Mouse (Mus musculus) adrenal gland, postnatal 10 days (tissue): ENCODE results near the gene Fosl2. TPM values are rescaled to one million over a fixed set of nuclear protein-coding genes. Genes with fewer than 3 reads are reported as not detected.
A peak's percentile ranks its signal among the peaks of the same experiment; 100 is the strongest.

ENCODE experiments used
- DNase-seq: peaks from one replicate; pipeline ENCODE4 v3.0.0; 2021; ENCODE audit warnings: mixed read lengths
- long read RNA-seq, 2 experiments: library from polyadenylated mRNA; stranded (forward); transcript quantifications; one replicate each; pipeline ENCODE4 v2.0.0; 2021
- total RNA-seq, 2 experiments: library from RNA; stranded (reverse); gene quantifications; 2 replicates each; pipeline ENCODE4 v1.2.3; 2021

Gene Fosl2
- total RNA-seq = 100 to 1,000 TPM; 167 to 194 TPM
- long read RNA-seq, experiment 1, full-length matches to known transcripts = 3 of 75 reads
- long read RNA-seq, experiment 1, partial matches to known transcripts = 71 of 75 reads
- long read RNA-seq, experiment 1, other reads (novel, unspliced or antisense) = 1 of 75 reads
- long read RNA-seq, experiment 2, full-length matches to known transcripts = 4 of 13 reads
- long read RNA-seq, experiment 2, partial matches to known transcripts = 0 of 13 reads
- long read RNA-seq, experiment 2, other reads (novel, unspliced or antisense) = 9 of 13 reads

- peak; percentile 96 for DNase-seq
These were observed at the start of gene Fosl2 for GRCm38 (mm10) chr5:32135336-32136206. Gene Fosl2, plus strand, starts transcription at chr5:32135801.

DNA sequence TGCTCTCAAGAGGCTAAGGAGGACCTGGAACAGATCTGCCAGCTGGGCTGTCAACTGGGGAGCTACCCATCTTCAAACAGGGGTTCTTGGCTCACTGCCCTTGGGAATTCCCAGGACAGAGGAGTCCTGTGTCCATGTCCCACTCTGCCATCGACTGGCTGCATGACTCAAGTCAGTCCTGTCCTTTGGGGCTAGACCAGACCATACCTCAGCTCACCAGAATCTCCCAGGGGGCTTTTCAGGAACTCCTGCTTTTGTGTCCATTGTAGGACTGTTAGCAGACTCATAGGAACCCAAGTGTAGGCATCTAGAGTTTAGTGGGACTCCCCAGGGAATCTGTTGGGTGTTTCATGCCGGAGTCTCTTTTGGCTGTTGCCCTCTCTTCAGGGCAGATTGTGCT is 49.6 kb upstream of the Fosl2 start:
- no peak for DNase-seq

DNA sequence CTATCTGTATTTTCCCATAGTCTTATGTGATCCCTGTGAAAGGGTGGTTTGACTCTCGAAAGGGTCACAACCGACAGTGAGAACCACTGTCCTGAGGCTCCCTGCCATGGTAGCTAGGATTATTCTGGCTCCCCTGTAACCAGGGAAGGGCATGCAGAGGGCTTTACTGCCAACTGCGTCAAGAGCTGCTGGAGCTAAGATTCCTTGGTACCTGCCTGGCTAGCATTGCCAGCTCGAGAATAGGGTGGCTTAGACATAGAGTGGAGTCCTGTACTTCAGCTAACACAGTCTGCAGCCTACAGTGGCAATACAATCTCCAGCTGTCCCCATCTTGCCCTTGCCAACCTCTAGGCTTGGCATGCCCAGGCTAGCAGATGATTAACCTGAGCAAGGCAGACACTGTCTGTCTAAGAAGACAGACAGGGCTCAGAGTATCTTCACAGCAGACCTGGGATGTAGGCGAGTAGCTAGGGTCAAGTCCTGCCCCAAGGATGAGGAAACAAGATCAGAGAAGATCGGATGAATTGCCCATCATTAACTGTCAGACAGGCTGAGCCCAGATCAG is 49.0 kb upstream of the Fosl2 start:
- DNase-seq = no peak

DNA sequence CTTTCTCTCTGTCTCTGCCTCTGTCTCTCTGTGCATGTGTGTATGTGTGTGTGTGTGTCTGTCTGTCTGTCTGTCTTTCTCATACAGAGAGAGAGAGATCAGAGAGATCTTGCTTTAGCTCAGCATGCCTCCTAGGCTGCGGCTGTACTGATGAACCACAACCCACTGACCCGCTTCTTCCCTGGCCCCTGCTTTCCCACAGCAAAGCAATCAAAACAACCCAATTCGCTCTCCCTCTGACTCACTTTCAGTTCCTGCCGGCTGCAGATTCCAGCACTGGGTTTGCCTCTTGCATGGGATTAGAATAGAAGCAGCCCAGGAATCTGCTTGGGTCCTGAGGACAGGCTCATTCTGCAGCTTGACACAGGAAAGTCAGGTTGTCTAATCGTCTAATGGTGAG is 46.1 kb upstream of the Fosl2 start:
- DNase-seq = peak; percentile 19

DNA sequence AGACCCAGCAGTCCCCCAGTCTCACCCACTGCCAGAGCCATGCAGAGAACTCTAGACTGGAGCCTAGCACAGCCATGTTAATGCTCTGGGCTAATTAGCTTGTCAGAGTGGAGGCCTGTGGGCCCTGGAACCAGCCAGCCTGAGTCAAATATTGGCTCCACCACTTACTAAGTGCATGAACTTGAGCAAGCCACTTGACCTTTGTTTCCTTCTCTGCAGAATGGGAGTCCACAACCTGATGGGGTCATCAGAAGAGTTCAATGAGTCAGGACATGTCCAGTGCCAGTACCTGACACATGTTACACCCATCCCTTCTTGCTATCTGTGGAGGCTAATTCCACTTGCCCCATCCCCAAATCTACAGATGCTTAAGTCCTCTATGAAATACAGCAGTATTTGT is 43.3 kb upstream of the Fosl2 start:
- no peak for DNase-seq

- DNase-seq = no peak
These were observed 36.9 kb upstream of the Fosl2 start for GRCm38 (mm10) chr5:32098691-32099090.

DNA sequence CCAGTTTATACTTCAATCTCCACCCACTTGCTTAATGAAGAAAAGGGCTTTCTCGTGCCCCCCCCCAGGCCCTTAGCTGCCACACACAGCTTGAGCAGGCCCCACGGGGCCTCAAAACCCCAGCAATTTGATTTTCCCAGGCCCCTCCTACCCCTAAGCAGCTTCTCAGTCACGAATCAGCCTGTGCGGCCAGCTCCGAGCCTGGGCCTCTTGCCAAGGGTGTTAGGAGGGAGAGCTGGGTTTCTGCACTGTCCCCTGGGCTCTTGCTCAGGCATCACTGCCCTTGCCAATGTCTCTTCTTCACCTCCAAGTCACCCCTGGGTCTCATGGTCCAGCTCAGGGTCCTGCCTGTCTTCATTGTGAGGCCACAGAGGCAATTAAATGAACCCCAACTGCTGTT is 33.1 kb upstream of the Fosl2 start:
- peak; percentile 86 for DNase-seq

DNA sequence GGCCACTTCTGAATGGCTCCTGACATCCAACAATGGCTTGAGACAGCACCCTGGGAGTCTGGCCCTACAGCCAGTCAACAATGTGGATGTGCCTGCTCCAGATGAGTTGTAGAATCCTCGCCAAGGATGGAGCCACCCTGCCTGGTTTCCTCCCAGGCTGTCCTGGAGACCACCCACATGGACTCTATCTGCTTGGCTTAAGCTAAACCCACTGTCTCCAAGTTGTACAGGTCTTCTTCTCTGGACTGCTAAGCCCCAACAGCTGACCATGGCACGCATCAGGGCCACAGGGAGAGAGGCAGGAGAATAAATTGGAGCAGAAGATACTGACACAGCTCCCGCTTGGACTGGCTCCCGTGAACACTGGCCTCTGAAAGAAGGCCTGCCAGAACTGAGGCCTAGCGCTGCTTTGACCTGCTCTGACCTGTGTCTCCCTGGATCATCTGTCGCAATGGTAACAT is 32.6 kb upstream of the Fosl2 start:
- peak; percentile 66 for DNase-seq

- DNase-seq = no peak
These were observed 32.1 kb upstream of the Fosl2 start for GRCm38 (mm10) chr5:32103545-32103944.

DNA sequence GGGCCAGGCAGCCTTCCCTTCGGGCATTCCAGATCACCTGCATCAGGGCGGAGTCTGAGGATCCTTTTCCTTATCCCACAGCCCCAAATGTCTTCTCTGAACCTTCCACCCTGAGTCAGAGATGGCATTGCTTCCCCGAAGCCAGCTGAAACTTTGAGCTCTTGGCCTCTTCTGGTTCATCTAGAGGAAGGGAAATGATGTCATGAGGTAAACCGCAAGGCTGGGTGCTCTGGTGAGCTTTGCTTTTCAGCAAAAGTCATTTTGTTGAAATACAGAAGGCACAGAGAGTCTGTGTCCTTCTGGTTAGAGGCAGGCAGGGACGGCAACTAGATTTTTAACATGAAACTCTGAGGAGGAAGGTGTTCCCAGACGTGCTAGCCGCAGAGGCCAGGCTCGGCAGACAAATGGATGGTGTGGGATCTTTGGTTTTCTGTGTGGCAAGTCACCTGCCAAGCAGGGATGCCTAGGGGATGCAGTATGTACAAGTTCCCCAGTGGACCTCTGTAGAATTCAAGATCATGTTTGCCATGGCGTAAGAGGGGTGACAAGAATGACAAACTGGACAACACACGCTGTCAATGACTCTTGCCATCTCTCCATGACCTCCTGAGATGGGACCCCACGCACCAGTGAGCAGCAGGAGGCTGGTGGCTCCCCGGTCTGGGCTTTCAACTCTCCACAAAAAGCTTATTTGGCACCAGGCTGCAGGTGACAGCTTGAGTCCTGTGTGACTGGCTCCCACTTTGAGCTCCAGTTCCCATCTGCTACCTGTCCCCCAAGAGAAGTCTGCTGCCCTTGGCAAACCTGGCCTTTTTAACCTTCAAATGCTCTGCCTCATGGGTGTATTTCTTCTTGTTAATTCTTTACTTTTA is 31.2 kb upstream of the Fosl2 start:
- DNase-seq = no peak

GRCm38 (mm10) chr5:32106473-32107140 is 29.0 kb upstream of the Fosl2 start:
- DNase-seq = no peak

- no peak for DNase-seq
These were observed 24.9 kb upstream of the Fosl2 start for GRCm38 (mm10) chr5:32110651-32111050.

DNA sequence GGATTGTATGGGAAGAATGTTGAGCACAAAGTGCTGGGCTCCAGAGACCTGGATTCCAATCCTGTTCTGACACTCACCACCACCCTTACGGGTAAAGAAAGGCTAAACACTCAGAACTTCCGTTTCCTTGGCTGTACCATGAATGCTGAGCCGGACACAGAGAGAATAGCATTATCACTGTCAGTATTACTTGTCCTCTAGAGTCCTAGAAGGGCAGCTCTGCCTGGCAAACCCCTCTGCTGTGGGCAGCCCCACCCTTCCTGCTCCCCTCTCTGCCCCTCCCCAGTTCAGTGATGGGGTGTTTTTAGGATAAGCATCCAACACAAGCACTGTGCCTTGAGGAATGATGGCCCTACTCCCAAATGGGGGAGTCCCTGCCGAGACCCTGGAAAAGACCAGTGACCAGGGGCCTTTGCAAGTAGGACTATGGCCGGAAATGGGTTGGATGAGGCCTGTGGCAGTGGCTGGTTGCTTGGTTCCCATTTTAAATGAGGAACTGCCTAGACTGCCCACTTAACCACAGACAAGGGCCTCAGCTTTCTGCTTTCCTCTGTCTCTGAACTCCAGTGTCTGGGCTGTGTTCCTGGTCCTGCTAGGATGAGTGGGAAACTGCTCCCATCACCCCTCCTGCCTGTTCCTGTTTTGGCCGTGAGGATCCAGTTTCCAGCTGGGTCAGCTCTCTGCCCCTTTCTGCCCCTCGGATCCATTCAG is 23.2 kb upstream of the Fosl2 start:
- no peak for DNase-seq

GRCm38 (mm10) chr5:32120901-32121376 is 14.7 kb upstream of the Fosl2 start:
- DNase-seq = no peak

- no peak for DNase-seq
These were observed 13.7 kb upstream of the Fosl2 start for GRCm38 (mm10) chr5:32121936-32122335.

DNA sequence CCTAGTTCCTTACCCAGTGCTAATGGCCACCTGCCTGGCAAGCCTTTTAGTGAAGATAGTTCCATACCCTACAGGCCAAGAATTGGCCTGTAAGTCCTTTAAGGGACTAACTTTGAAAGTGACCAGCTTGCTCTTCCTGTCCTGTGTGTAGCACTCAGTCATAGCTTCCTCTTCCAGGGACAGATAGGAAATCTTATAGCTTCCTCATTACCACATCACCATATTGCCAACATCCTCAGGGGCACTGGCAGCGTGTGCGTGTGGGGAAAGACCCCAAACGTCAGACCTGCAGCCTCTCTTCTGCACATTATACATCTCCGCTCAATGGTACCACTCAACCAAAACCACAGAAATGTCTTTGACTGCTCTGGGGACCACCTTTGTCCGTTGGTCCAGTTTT is 13.2 kb upstream of the Fosl2 start:
- DNase-seq = no peak

DNA sequence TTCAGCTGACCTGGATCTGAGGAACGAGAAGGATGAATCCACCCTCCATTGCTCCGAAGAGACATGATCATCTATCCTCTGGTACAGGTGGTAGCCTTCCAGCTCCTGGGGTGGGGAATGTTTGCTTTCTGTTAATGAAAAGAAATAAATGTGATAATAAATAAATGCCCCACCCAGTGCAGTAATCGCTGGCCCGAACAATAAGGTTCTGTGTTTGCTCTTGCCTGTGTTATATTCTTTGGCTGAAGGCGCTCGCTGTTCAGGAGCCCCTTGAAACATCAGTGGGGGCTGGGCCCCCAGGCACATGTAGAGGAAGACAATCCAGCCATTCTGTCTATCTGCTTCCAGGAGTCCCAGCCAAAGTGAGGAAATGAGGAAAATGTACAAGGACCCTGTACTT is 10.6 kb upstream of the Fosl2 start:
- DNase-seq = no peak

GRCm38 (mm10) chr5:32127226-32127625 is 8.4 kb upstream of the Fosl2 start:
- DNase-seq = no peak

- DNase-seq = no peak
These were observed 7.7 kb upstream of the Fosl2 start for GRCm38 (mm10) chr5:32127927-32128326.

DNA sequence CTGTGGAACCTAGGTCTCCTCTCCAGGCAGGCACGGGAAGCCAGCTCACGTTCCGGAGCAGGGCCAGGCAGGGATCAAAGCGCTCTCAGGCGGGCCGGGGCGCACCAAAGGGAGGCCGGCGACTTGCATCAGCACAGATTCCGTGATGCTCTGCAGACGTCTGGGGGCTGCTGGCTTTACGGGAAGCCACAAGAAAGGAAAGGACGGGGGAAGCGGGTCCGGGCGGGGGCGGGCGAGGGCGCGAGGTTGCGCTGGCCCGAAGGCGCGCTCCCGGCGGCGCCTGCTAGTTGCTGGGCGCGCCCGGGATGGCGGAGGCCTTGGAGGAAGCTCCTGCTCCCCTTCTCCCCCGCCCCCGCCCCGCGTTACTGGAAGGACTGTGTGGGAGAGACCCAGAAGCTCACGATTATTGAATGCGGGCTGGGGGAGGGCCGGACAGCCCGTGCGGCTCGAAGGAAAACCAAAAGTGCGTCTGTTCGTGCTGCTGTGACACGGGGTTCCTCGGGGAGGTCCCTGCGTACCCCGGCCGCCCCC is 2.6 kb upstream of the Fosl2 start:
- DNase-seq = peak; percentile 82
